Mouse (Mus musculus): ENCODE data around the gene Dcaf17.

DNA sequence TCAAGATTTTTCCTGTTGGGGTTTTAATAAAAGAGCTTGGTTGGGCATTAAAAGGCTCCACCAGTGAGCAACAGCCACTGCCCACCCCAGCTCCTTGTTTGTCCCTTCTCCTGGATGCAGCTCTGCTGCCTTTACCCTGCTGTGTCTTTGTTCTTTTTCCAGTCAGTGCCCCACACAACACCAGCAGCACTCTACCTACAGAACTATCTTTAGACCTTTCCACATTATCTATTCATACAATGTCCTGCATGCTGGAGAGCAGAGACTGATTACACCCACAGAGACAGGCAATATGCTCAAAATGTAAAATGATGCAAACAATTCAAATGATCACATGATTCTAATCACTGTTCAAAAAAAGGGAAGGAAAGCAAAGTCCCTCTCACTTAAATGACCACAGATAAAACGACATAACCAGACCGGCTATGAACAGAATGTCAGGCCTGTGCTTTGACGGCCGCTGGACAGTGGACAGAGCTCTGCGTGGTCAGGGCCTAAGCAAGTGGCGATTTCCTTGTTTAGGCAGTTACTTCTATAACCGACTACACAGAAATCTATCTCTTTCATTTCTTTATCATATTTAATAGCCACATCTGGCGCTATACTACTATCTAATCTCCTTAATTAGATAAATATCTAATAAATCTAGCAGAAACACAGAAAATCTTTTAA is 35.3 kb upstream of the Dcaf17 start:
- TF ChIP-seq CTCF (IDR thresholded peaks at IDR 0.05; ENCODE audit: control insufficient read depth, insufficient read depth, insufficient read length) (no peak), MAX (IDR thresholded peaks at IDR 0.05) (no peak)
